Mouse (Mus musculus): ENCODE results near the gene Matk. TPM values are rescaled to one million over a fixed set of nuclear protein-coding genes. Genes with fewer than 3 reads are reported as not detected.

Matk gene
- total RNA-seq, 1 experiment, result 0.85 TPM

- H3K4me1 ChIP-seq (ENCODE audit: control insufficient read depth in 2 of 2, insufficient read depth in 2 of 2, low read length in 2 of 2, poor library complexity in 1 of 2), result peaks cover 0 to 15% of the 10 kb centered on the region in 2 experiments; a peak in 2 of 4 replicates
- H3K36me3 ChIP-seq (ENCODE audit: control insufficient read depth, insufficient read depth, low read length, poor library complexity, severe bottlenecking), result peaks cover 43% of the 10 kb centered on the region; the same call in 1 of the 2 replicates
- H3K27ac ChIP-seq (ENCODE audit: insufficient read depth, low read depth, low read length, poor library complexity, severe bottlenecking), result peak overlapping the region; percentile 37; the same call in 1 of the 2 replicates
- H3K9ac ChIP-seq (ENCODE audit: insufficient read depth, low read depth, low read length, poor library complexity, severe bottlenecking), result peak overlapping the region; percentile 93
- in situ Hi-C loops (cut with MboI; ENCODE audit: low sequenced_read_pairs in 2 of 2, unreplicated experiment in 2 of 2), result no loop called here
- H3K4me3 ChIP-seq (ENCODE audit: insufficient read depth in 1 of 2, low read depth in 1 of 2, low read length in 2 of 2, poor library complexity in 1 of 2, severe bottlenecking in 1 of 2), result peak overlapping the region; percentile 92 to 98
- DNase-seq (ENCODE audit: low read depth, low spot score), result peak; percentile 69
- H3K9me3 ChIP-seq (ENCODE audit: control insufficient read depth, insufficient read depth, low read depth, low read length), result no peaks in the 10 kb centered on the region
- TF ChIP-seq HCFC1 (IDR thresholded peaks at IDR 0.05; ENCODE audit: borderline replicate concordance, insufficient read depth, low read length), result peak; percentile 96
- TF ChIP-seq ZNF384 (IDR thresholded peaks at IDR 0.05; ENCODE audit: low read depth, low read length), result no peak
These were observed 15.3 kb downstream of the Matk start for GRCm38 (mm10) chr10:81268056-81268455.

GRCm38 (mm10) chr10:81268643-81269412 is 16.1 kb downstream of the Matk start:
- Histone ChIP-seq H3K9me3 (ENCODE audit: control insufficient read depth, insufficient read depth, low read depth, low read length) (no peaks in the 10 kb centered on the region), H3K9ac (ENCODE audit: insufficient read depth, low read depth, low read length, poor library complexity, severe bottlenecking) (peak overlapping the region; percentile 93), H3K4me3 (ENCODE audit: insufficient read depth in 1 of 2, low read depth in 1 of 2, low read length in 2 of 2, poor library complexity in 1 of 2, severe bottlenecking in 1 of 2) (peak overlapping the region; percentile 92 to 98), H3K4me1 (ENCODE audit: control insufficient read depth in 2 of 2, insufficient read depth in 2 of 2, low read length in 2 of 2, poor library complexity in 1 of 2) (peaks cover 0 to 15% of the 10 kb centered on the region in 2 experiments; a peak in 2 of 4 replicates), H3K36me3 (ENCODE audit: control insufficient read depth, insufficient read depth, low read length, poor library complexity, severe bottlenecking) (peaks cover 45% of the 10 kb centered on the region; the same call in 1 of the 2 replicates), H3K27ac (ENCODE audit: insufficient read depth, low read depth, low read length, poor library complexity, severe bottlenecking) (no peak overlapping the region)
- DNase-seq (ENCODE audit: low read depth, low spot score), result no peak
- TF ChIP-seq MAFK (IDR thresholded peaks at IDR 0.05; ENCODE audit: insufficient read depth, low read depth, low read length), result no peak
- no peak for TF ChIP-seq CHD2 (IDR thresholded peaks at IDR 0.05; ENCODE audit: low read depth, low read length)
- TF ChIP-seq ZNF384 (IDR thresholded peaks at IDR 0.05; ENCODE audit: low read depth, low read length), result no peak
- no peak for TF ChIP-seq HCFC1 (IDR thresholded peaks at IDR 0.05; ENCODE audit: borderline replicate concordance, insufficient read depth, low read length)
- no peak for TF ChIP-seq ZC3H11A (IDR thresholded peaks at IDR 0.05; ENCODE audit: borderline replicate concordance, low read depth, low read length)
- in situ Hi-C loops (cut with MboI; ENCODE audit: low sequenced_read_pairs in 2 of 2, unreplicated experiment in 2 of 2), result no loop called here

- H3K9me3 ChIP-seq (ENCODE audit: control insufficient read depth, insufficient read depth, low read depth, low read length), result no peaks in the 10 kb centered on the region
- peaks cover 0 to 17% of the 10 kb centered on the region in 2 experiments; a peak in 2 of 4 replicates for H3K4me1 ChIP-seq (ENCODE audit: control insufficient read depth in 2 of 2, insufficient read depth in 2 of 2, low read length in 2 of 2, poor library complexity in 1 of 2)
- H3K36me3 ChIP-seq (ENCODE audit: control insufficient read depth, insufficient read depth, low read length, poor library complexity, severe bottlenecking), result peaks cover 30% of the 10 kb centered on the region; the same call in 1 of the 2 replicates
- no peak overlapping the region for H3K9ac ChIP-seq (ENCODE audit: insufficient read depth, low read depth, low read length, poor library complexity, severe bottlenecking)
- DNase-seq (ENCODE audit: low read depth, low spot score), result no peak
- peak overlapping the region in 1 of 2 experiments; percentile 24; a peak in 1 of 4 replicates for H3K4me3 ChIP-seq (ENCODE audit: insufficient read depth in 1 of 2, low read depth in 1 of 2, low read length in 2 of 2, poor library complexity in 1 of 2, severe bottlenecking in 1 of 2)
- in situ Hi-C loops (cut with MboI; ENCODE audit: low sequenced_read_pairs in 2 of 2, unreplicated experiment in 2 of 2), result no loop called here
- H3K27ac ChIP-seq (ENCODE audit: insufficient read depth, low read depth, low read length, poor library complexity, severe bottlenecking), result no peak overlapping the region
- no peak for TF ChIP-seq ZNF384 (IDR thresholded peaks at IDR 0.05; ENCODE audit: low read depth, low read length)
- no peak for TF ChIP-seq ZC3H11A (IDR thresholded peaks at IDR 0.05; ENCODE audit: borderline replicate concordance, low read depth, low read length)
- TF ChIP-seq HCFC1 (IDR thresholded peaks at IDR 0.05; ENCODE audit: borderline replicate concordance, insufficient read depth, low read length), result no peak
- no peak for TF ChIP-seq MAFK (IDR thresholded peaks at IDR 0.05; ENCODE audit: insufficient read depth, low read depth, low read length)
- TF ChIP-seq CHD2 (IDR thresholded peaks at IDR 0.05; ENCODE audit: low read depth, low read length), result no peak
These were observed 19.6 kb downstream of the Matk start for GRCm38 (mm10) chr10:81272356-81272755.

GRCm38 (mm10) chr10:81273842-81274241 is 21.1 kb downstream of the Matk start:
- DNase-seq (ENCODE audit: low read depth, low spot score), result no peak
- no peak overlapping the region for H3K9ac ChIP-seq (ENCODE audit: insufficient read depth, low read depth, low read length, poor library complexity, severe bottlenecking)
- H3K36me3 ChIP-seq (ENCODE audit: control insufficient read depth, insufficient read depth, low read length, poor library complexity, severe bottlenecking), result peaks cover 30% of the 10 kb centered on the region; the same call in 1 of the 2 replicates

More at GRCm38 (mm10) chr10:81273842-81274241, 21.1 kb downstream of the Matk start:
- in situ Hi-C loops (cut with MboI; ENCODE audit: low sequenced_read_pairs in 2 of 2, unreplicated experiment in 2 of 2), result no loop called here
- Histone ChIP-seq H3K27ac (ENCODE audit: insufficient read depth, low read depth, low read length, poor library complexity, severe bottlenecking) (no peak overlapping the region), H3K9me3 (ENCODE audit: control insufficient read depth, insufficient read depth, low read depth, low read length) (no peaks in the 10 kb centered on the region), H3K4me3 (ENCODE audit: insufficient read depth in 1 of 2, low read depth in 1 of 2, low read length in 2 of 2, poor library complexity in 1 of 2, severe bottlenecking in 1 of 2) (peak overlapping the region in 1 of 2 experiments; percentile 30; a peak in 1 of 4 replicates), H3K4me1 (ENCODE audit: control insufficient read depth in 2 of 2, insufficient read depth in 2 of 2, low read length in 2 of 2, poor library complexity in 1 of 2) (peaks cover 5 to 24% of the 10 kb centered on the region in 2 experiments)
- TF ChIP-seq ZNF384 (IDR thresholded peaks at IDR 0.05; ENCODE audit: low read depth, low read length) (no peak), HCFC1 (IDR thresholded peaks at IDR 0.05; ENCODE audit: borderline replicate concordance, insufficient read depth, low read length) (no peak), ZC3H11A (IDR thresholded peaks at IDR 0.05; ENCODE audit: borderline replicate concordance, low read depth, low read length) (no peak), MAFK (IDR thresholded peaks at IDR 0.05; ENCODE audit: insufficient read depth, low read depth, low read length) (no peak), CHD2 (IDR thresholded peaks at IDR 0.05; ENCODE audit: low read depth, low read length) (no peak)

Data from ES-E14 (cell line).